Mouse (Mus musculus): ENCODE data around the gene Spp2. TPM values are rescaled to one million over a fixed set of nuclear protein-coding genes. Genes with fewer than 3 reads are reported as not detected.
"Not testable (repeated sequence)": the region's sequence is repeated elsewhere in the genome, so short reads cannot be mapped to it uniquely, and the experiment has no call there.

Gene Spp2
- total RNA-seq, 2 experiments from 2014 or later, result 42.3 to 106 TPM

- DNase-seq, result no peak
These were observed 26.5 kb downstream of the Spp2 start for GRCm38 (mm10) chr1:88433096-88433883.

GRCm38 (mm10) chr1:88434057-88434456 lies 27.3 kb downstream of the Spp2 start:
- no peak for DNase-seq

- no peak for DNase-seq
These were observed 30.7 kb downstream of the Spp2 start for GRCm38 (mm10) chr1:88437206-88438126.

- DNase-seq, result no peak
These were observed 36.6 kb downstream of the Spp2 start for GRCm38 (mm10) chr1:88443383-88443782.

GRCm38 (mm10) chr1:88445400-88445799 lies 38.6 kb downstream of the Spp2 start:
- no peak for DNase-seq

- DNase-seq, result no peak
These were observed 39.7 kb downstream of the Spp2 start for GRCm38 (mm10) chr1:88446270-88447030.

GRCm38 (mm10) chr1:88447483-88447882 lies 40.7 kb downstream of the Spp2 start:
- DNase-seq, result no peak

GRCm38 (mm10) chr1:88448094-88448493 lies 41.3 kb downstream of the Spp2 start:
- DNase-seq, result not testable (repeated sequence)

GRCm38 (mm10) chr1:88449741-88450140 lies 43.0 kb downstream of the Spp2 start:
- DNase-seq, result no peak

- no peak for DNase-seq
These were observed 43.9 kb downstream of the Spp2 start for GRCm38 (mm10) chr1:88450668-88451067.

- no peak for DNase-seq
These were observed 45.4 kb downstream of the Spp2 start for GRCm38 (mm10) chr1:88452198-88452597.

GRCm38 (mm10) chr1:88454703-88455102 lies 47.9 kb downstream of the Spp2 start:
- DNase-seq, result no peak

GRCm38 (mm10) chr1:88455761-88456160 lies 49.0 kb downstream of the Spp2 start:
- DNase-seq, result no peak

- peak; percentile 82 for DNase-seq
These were observed 49.8 kb downstream of the Spp2 start for GRCm38 (mm10) chr1:88456451-88457072.

GRCm38 (mm10) chr1:88459196-88459595 lies 52.4 kb downstream of the Spp2 start:
- DNase-seq, result no peak

- no peak for DNase-seq
These were observed 52.9 kb downstream of the Spp2 start for GRCm38 (mm10) chr1:88459655-88460054.

- DNase-seq, result no peak
These were observed 54.3 kb downstream of the Spp2 start for GRCm38 (mm10) chr1:88461096-88461495.

GRCm38 (mm10) chr1:88462484-88462883 lies 55.7 kb downstream of the Spp2 start:
- DNase-seq, result no peak

- DNase-seq, result no peak
These were observed 56.5 kb downstream of the Spp2 start for GRCm38 (mm10) chr1:88463241-88463640.

GRCm38 (mm10) chr1:88464109-88464905 lies 57.5 kb downstream of the Spp2 start:
- DNase-seq, result no peak

GRCm38 (mm10) chr1:88465722-88466121 lies 59.0 kb downstream of the Spp2 start:
- DNase-seq, result peak; percentile 25

All from adrenal gland, postnatal 10 days (tissue).